Mouse (Mus musculus): ENCODE data around the gene Cttnbp2. TPM values are rescaled to one million over a fixed set of nuclear protein-coding genes. Genes with fewer than 3 reads are reported as not detected.

Cttnbp2 gene
- total RNA-seq, 1 experiment: 0.36 TPM

GRCm38 (mm10) chr6:18424367-18424766 is 90.3 kb downstream of the Cttnbp2 start:
- no peak for DNase-seq (ENCODE audit: low read depth, low spot score)
- Histone ChIP-seq H3K4me1 (ENCODE audit: control insufficient read depth in 2 of 2, insufficient read depth in 2 of 2, low read length in 2 of 2, poor library complexity in 1 of 2) (no peaks in the 10 kb centered on the region), H3K27ac (ENCODE audit: insufficient read depth, low read depth, low read length, poor library complexity, severe bottlenecking) (no peak overlapping the region), H3K4me3 (ENCODE audit: insufficient read depth in 1 of 2, low read depth in 1 of 2, low read length in 2 of 2, poor library complexity in 1 of 2, severe bottlenecking in 1 of 2) (no peak overlapping the region), H3K9me3 (ENCODE audit: control insufficient read depth, insufficient read depth, low read depth, low read length) (no peaks in the 10 kb centered on the region), H3K9ac (ENCODE audit: insufficient read depth, low read depth, low read length, poor library complexity, severe bottlenecking) (no peak overlapping the region), H3K36me3 (ENCODE audit: control insufficient read depth, insufficient read depth, low read length, poor library complexity, severe bottlenecking) (no peaks in the 10 kb centered on the region)
- in situ Hi-C loops (cut with MboI; ENCODE audit: low sequenced_read_pairs in 2 of 2, unreplicated experiment in 2 of 2): no loop called here
- no peak for TF ChIP-seq CHD2 (IDR thresholded peaks at IDR 0.05; ENCODE audit: low read depth, low read length)
- TF ChIP-seq ZNF384 (IDR thresholded peaks at IDR 0.05; ENCODE audit: low read depth, low read length): no peak
- no peak for TF ChIP-seq HCFC1 (IDR thresholded peaks at IDR 0.05; ENCODE audit: borderline replicate concordance, insufficient read depth, low read length)
- no peak for TF ChIP-seq MAFK (IDR thresholded peaks at IDR 0.05; ENCODE audit: insufficient read depth, low read depth, low read length)
- no peak for TF ChIP-seq ZC3H11A (IDR thresholded peaks at IDR 0.05; ENCODE audit: borderline replicate concordance, low read depth, low read length)

GRCm38 (mm10) chr6:18423112-18423511 is 91.5 kb downstream of the Cttnbp2 start:
- TF ChIP-seq HCFC1 (IDR thresholded peaks at IDR 0.05; ENCODE audit: borderline replicate concordance, insufficient read depth, low read length) (no peak), MAFK (IDR thresholded peaks at IDR 0.05; ENCODE audit: insufficient read depth, low read depth, low read length) (no peak), CHD2 (IDR thresholded peaks at IDR 0.05; ENCODE audit: low read depth, low read length) (no peak), ZC3H11A (IDR thresholded peaks at IDR 0.05; ENCODE audit: borderline replicate concordance, low read depth, low read length) (no peak), ZNF384 (IDR thresholded peaks at IDR 0.05; ENCODE audit: low read depth, low read length) (no peak)
- H3K27ac ChIP-seq (ENCODE audit: insufficient read depth, low read depth, low read length, poor library complexity, severe bottlenecking): no peak overlapping the region
- in situ Hi-C loops (cut with MboI; ENCODE audit: low sequenced_read_pairs in 2 of 2, unreplicated experiment in 2 of 2): no loop called here
- H3K4me3 ChIP-seq (ENCODE audit: insufficient read depth in 1 of 2, low read depth in 1 of 2, low read length in 2 of 2, poor library complexity in 1 of 2, severe bottlenecking in 1 of 2): no peak overlapping the region
- H3K36me3 ChIP-seq (ENCODE audit: control insufficient read depth, insufficient read depth, low read length, poor library complexity, severe bottlenecking): no peaks in the 10 kb centered on the region
- no peak overlapping the region for H3K9ac ChIP-seq (ENCODE audit: insufficient read depth, low read depth, low read length, poor library complexity, severe bottlenecking)
- no peaks in the 10 kb centered on the region for H3K4me1 ChIP-seq (ENCODE audit: control insufficient read depth in 2 of 2, insufficient read depth in 2 of 2, low read length in 2 of 2, poor library complexity in 1 of 2)
- no peaks in the 10 kb centered on the region for H3K9me3 ChIP-seq (ENCODE audit: control insufficient read depth, insufficient read depth, low read depth, low read length)
- DNase-seq (ENCODE audit: low read depth, low spot score): no peak

- H3K4me3 ChIP-seq (ENCODE audit: insufficient read depth in 1 of 2, low read depth in 1 of 2, low read length in 2 of 2, poor library complexity in 1 of 2, severe bottlenecking in 1 of 2): no peak overlapping the region
- H3K9ac ChIP-seq (ENCODE audit: insufficient read depth, low read depth, low read length, poor library complexity, severe bottlenecking): no peak overlapping the region
- no peak for DNase-seq (ENCODE audit: low read depth, low spot score)
- H3K9me3 ChIP-seq (ENCODE audit: control insufficient read depth, insufficient read depth, low read depth, low read length): no peaks in the 10 kb centered on the region
- H3K36me3 ChIP-seq (ENCODE audit: control insufficient read depth, insufficient read depth, low read length, poor library complexity, severe bottlenecking): no peaks in the 10 kb centered on the region
- TF ChIP-seq ZC3H11A (IDR thresholded peaks at IDR 0.05; ENCODE audit: borderline replicate concordance, low read depth, low read length): no peak
- TF ChIP-seq CHD2 (IDR thresholded peaks at IDR 0.05; ENCODE audit: low read depth, low read length): no peak
- no peak for TF ChIP-seq MAFK (IDR thresholded peaks at IDR 0.05; ENCODE audit: insufficient read depth, low read depth, low read length)
- no peak for TF ChIP-seq ZNF384 (IDR thresholded peaks at IDR 0.05; ENCODE audit: low read depth, low read length)
- no peak for TF ChIP-seq HCFC1 (IDR thresholded peaks at IDR 0.05; ENCODE audit: borderline replicate concordance, insufficient read depth, low read length)
- H3K4me1 ChIP-seq (ENCODE audit: control insufficient read depth in 2 of 2, insufficient read depth in 2 of 2, low read length in 2 of 2, poor library complexity in 1 of 2): no peaks in the 10 kb centered on the region
- in situ Hi-C loops (cut with MboI; ENCODE audit: low sequenced_read_pairs in 2 of 2, unreplicated experiment in 2 of 2): no loop called here
- H3K27ac ChIP-seq (ENCODE audit: insufficient read depth, low read depth, low read length, poor library complexity, severe bottlenecking): no peak overlapping the region
These were observed 93.1 kb downstream of the Cttnbp2 start for GRCm38 (mm10) chr6:18421561-18421960.

- Histone ChIP-seq H3K27ac (ENCODE audit: insufficient read depth, low read depth, low read length, poor library complexity, severe bottlenecking) (no peak overlapping the region), H3K36me3 (ENCODE audit: control insufficient read depth, insufficient read depth, low read length, poor library complexity, severe bottlenecking) (no peaks in the 10 kb centered on the region), H3K9me3 (ENCODE audit: control insufficient read depth, insufficient read depth, low read depth, low read length) (no peaks in the 10 kb centered on the region), H3K4me1 (ENCODE audit: control insufficient read depth in 2 of 2, insufficient read depth in 2 of 2, low read length in 2 of 2, poor library complexity in 1 of 2) (no peaks in the 10 kb centered on the region), H3K9ac (ENCODE audit: insufficient read depth, low read depth, low read length, poor library complexity, severe bottlenecking) (no peak overlapping the region), H3K4me3 (ENCODE audit: insufficient read depth in 1 of 2, low read depth in 1 of 2, low read length in 2 of 2, poor library complexity in 1 of 2, severe bottlenecking in 1 of 2) (no peak overlapping the region)
- TF ChIP-seq HCFC1 (IDR thresholded peaks at IDR 0.05; ENCODE audit: borderline replicate concordance, insufficient read depth, low read length) (no peak), MAFK (IDR thresholded peaks at IDR 0.05; ENCODE audit: insufficient read depth, low read depth, low read length) (no peak), CHD2 (IDR thresholded peaks at IDR 0.05; ENCODE audit: low read depth, low read length) (no peak), ZC3H11A (IDR thresholded peaks at IDR 0.05; ENCODE audit: borderline replicate concordance, low read depth, low read length) (no peak), ZNF384 (IDR thresholded peaks at IDR 0.05; ENCODE audit: low read depth, low read length) (no peak)
- no peak for DNase-seq (ENCODE audit: low read depth, low spot score)
- in situ Hi-C loops (cut with MboI; ENCODE audit: low sequenced_read_pairs in 2 of 2, unreplicated experiment in 2 of 2): no loop called here
These were observed 94.0 kb downstream of the Cttnbp2 start for GRCm38 (mm10) chr6:18420660-18421059.
